Mouse (Mus musculus): Measurements from ENCODE around the gene Fitm1.
A peak's percentile ranks its signal among the peaks of the same experiment; 100 is the strongest.

Gene Fitm1

DNA sequence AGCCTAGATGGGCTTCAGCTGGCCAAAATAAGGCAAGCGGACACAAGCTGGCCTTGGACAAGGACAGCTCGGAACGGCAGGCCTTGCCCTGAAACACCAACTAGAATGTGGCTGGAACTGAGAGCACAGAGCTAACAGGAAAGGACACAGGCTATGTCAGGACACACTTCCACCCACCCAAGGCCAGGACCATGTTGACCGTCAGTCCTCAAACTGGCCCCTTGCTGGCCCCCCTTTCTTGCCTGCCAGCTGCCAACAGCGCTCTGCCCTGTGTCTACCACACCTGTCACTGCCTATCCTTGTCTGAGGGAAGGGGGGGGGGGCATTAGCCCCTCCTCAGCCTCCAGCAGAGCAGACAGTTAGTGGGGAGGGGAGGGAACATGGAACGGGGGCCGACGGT lies at the start of gene Fitm1:
Gene Fitm1, plus strand, starts transcription at position 316 of the 400 bp plus-strand sequence.
- DNase-seq (ENCODE audit: low spot score) = no peak

DNA sequence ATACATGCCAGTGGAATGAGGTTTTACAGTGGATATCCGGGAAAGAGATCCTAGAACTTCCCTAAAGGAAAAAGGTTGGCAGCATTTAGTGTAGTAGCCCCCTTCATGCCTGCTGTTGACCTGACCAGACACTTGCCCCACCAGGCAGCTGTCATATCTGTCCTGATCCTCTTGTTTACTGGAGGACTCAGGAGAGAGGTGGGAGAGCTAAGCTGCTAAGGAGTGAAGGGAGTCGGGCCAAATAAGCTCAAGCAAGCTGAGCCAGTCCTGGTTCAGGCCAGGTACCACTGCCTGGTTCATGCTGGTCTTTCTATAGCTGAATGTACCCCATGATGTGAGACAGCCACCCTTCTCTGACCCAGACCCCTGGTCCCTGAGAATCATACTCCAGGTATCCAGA lies 48.7 kb upstream of the Fitm1 start:
- DNase-seq (ENCODE audit: low spot score) = no peak

- no peak for DNase-seq (ENCODE audit: low spot score)
Observed at GRCm38 (mm10) chr14:55527940-55528339, 47.5 kb upstream of the Fitm1 start.

DNA sequence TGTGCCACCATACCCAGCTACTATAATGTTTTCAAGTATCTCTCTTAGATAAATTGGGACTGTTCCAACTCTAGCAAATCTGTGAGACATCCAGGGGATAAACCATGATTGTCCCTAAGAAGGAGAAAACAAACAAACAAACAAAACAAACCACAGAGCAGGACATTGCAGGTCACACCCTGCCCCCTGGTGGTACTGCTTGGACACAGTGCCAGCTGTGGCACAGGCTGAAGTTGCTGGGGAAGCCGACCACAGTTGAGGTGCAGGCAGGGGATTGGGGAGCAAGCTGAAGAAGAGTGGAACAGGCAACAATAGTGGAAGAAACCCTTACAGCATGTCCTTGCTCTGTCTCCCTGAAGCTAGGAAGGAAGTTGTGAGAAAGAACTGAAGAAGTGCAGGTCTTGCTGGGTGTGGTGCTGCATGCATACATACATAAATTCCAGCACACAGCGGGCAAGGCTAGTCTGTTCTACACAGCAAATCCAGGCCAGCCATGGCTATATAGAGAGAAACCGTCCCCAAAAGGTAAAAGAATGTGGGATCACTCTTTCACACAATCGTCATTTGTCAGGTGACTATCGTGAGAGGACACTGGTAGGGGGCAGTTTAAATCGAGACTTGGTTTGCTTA lies 39.2 kb upstream of the Fitm1 start:
- DNase-seq (ENCODE audit: low spot score) = no peak

DNA sequence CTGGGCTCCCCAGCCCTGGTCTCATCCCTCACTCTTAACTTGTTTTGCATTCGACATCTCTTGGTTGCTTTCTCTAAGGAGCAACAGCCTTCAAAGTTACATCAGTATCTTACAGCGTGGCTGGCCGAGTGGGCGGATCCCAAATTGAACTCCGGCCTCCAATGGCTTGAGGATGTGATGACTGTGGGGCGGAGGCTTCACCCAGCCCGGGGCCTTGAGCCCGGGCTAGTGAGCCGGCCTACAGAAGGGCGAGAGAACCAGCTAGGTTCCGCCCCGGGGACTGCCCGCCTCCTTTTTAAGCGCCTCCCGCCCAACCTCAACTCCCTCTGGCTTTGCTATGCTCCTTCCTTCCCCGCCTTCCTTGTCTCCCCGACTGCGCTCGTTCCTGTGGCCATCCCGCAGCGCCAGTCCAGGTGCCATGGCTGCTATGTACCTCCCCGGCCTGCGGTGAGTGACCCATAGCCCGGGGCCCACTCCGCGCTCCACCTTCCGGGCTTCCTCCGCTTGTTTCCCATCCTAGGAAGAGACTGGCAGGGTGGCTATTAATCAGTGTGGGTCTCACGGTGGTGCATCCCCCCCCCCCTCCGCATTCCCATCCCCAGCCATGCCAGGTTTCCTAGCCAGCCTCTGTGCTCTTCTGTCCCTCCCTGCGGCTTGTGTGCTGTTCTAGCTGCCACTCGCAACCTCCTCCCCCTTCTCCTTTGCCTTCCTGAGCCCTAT lies 35.2 kb upstream of the Fitm1 start, which contains the start of gene Pck2:
Gene Pck2, plus strand, starts transcription at position 200 of the 720 bp plus-strand sequence.
- no peak for DNase-seq (ENCODE audit: low spot score)

- DNase-seq (ENCODE audit: low spot score) = no peak
Observed at GRCm38 (mm10) chr14:55540787-55541321, 34.6 kb upstream of the Fitm1 start.

- no peak for DNase-seq (ENCODE audit: low spot score)
Observed at GRCm38 (mm10) chr14:55542268-55542667, 33.1 kb upstream of the Fitm1 start.

DNA sequence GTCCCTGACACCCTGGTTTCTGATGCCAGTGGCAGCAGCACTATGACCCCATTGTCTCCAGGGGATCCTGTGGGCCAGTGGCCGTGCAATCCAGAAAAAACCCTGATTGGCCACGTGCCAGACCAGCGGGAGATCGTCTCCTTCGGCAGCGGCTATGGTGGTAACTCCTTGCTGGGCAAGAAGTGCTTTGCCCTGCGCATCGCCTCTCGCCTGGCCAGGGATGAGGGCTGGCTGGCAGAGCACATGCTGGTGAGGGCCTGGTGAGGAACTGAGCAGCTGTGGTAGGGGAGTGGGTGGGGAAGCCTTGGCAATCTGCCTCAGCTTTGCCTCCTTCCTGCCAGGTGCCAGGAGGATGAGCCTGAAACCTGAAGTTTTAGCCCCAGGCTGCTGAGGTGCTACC lies 31.1 kb upstream of the Fitm1 start:
- no peak for DNase-seq (ENCODE audit: low spot score)

GRCm38 (mm10) chr14:55550191-55550590 lies 25.2 kb upstream of the Fitm1 start:
- no peak for DNase-seq (ENCODE audit: low spot score)

- no peak for DNase-seq (ENCODE audit: low spot score)
Observed at GRCm38 (mm10) chr14:55551347-55551746, 24.1 kb upstream of the Fitm1 start.

GRCm38 (mm10) chr14:55551794-55552193 lies 23.6 kb upstream of the Fitm1 start:
- DNase-seq (ENCODE audit: low spot score) = no peak

- DNase-seq (ENCODE audit: low spot score) = no peak
Observed at GRCm38 (mm10) chr14:55554635-55555034, 20.8 kb upstream of the Fitm1 start.

GRCm38 (mm10) chr14:55555788-55556187 lies 19.6 kb upstream of the Fitm1 start:
- no peak for DNase-seq (ENCODE audit: low spot score)

DNA sequence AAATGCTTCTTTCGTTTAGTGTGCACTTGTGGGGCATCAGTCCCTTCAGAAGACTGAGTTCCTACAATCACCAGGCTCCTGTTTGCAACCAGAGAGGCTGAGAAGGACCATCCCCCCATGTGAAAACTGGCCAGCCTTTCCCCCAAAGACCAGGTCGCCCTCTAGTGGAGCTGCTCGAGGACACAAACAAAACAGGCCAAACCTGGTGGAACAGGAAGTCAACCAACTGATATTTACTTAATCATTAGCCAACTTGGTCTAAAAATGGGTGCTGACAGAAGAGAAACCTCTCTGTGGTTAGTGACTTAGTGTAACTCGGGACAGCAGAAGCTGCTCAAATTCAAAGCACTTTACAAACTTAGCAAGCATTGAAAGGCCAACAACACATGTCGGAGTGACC lies 18.4 kb upstream of the Fitm1 start:
- DNase-seq (ENCODE audit: low spot score) = peak; percentile 67

DNA sequence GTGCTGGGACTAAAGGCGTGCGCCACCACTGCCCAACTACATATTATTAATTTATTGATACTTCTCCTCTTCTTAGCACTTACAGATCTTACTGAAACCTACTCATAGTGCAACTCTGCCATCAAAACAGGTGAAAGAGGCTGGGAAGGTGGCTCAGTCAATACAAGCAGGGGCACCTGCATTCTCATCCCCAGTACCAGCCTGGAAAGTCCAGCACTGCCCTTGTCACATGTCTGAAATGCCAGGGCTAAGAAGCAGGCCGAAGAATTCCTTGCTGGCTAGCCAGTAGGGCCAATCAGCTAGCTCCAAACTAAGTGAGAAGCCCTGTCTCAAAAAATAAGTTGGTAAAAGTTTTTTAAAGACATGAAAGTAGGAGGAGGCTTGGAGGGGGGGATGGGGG lies 17.8 kb upstream of the Fitm1 start:
- DNase-seq (ENCODE audit: low spot score) = no peak

- no peak for DNase-seq (ENCODE audit: low spot score)
Observed at GRCm38 (mm10) chr14:55558740-55559448, 16.5 kb upstream of the Fitm1 start.

DNA sequence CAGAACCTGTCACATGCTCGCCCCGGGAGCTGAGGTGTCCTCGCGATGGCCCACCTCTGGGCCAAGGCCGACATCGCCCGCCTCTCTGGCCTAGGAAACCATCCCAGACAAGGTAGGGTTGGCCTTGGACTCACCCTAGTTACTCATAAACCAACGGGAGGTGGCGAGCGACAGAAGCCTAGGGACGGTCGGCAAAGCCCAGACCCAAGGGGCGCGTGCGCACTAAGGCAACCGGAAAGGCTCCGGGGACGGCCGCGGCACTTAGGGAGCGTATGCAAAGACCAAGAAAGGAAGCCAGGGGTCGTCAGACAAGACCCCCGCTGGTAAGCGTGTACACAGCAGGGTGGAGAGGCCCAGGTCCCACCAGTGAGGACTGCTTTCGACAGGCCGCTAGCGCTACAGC lies 15.6 kb upstream of the Fitm1 start, which contains the start of gene Dcaf11:
Gene Dcaf11, plus strand, starts transcription at position 208 of the 403 bp plus-strand sequence.
- DNase-seq (ENCODE audit: low spot score) = peak; percentile 59

DNA sequence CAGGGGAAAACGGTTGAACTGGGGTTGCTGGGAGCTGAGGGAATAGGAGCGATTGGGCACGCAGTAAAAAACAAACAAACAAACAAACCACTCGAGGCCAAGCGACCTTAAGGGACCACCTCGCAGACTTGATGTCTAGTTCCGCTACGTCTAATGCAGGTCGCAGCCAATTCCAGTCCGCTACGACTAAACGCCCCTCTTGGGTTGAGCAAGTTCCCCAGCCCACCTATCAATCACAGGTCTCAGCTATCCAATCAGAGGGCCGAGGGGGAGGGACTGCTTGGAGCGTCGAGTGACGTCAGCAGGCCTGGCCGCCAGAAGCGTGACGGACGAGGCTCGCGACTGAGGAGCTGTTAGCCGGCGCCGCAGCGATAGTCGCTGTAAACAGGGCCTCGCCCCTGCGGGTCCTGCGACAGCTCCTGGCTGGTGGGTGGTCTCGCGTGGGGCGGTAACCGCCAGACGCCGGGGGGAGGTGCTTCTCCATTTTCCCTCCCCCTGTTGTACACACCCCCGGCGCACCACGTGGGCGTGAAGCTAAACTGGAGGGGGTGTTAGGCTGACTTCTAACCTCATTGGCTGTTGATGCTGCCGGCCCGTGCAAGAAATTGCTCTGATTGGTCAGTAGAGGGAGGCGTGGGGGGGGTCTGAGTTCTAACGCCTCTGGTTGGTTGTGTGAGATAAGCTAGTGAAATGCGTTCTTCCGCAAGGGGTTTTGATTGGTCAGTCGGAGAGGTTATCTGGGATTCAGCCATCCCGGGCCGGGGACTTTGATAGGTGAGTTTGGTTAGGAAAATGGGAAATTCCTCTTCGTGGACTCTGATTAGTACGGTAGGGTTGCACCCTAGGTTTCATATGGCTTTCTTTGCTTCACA lies 15.0 kb upstream of the Fitm1 start, which contains the start of gene A730061H03Rik:
Gene A730061H03Rik, minus strand, starts transcription at position 205 of the 872 bp plus-strand sequence.
- DNase-seq (ENCODE audit: low spot score) = peak; percentile 97

- no peak for DNase-seq (ENCODE audit: low spot score)
Observed at GRCm38 (mm10) chr14:55561860-55562259, 13.6 kb upstream of the Fitm1 start.

- no peak for DNase-seq (ENCODE audit: low spot score)
Observed at GRCm38 (mm10) chr14:55563249-55563648, 12.2 kb upstream of the Fitm1 start.

DNA sequence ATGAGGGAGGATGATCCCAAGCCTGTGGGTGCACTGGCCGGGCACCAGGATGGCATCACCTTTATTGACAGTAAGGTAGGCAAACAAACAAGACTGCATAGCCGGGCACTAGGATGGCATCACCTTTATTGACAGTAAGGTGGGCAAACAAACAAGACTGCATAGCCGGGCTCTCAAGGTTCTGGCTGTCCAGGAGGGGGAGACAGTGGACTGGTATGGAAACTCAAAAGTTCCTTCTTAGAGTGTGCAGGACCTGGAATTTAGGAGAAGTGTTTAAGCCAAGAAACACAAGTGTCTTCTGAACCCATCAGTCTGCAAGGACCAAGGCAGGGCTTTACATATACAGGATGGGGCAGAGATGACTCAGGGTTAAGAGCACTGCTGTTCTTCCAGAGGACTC lies 9.7 kb upstream of the Fitm1 start:
- no peak for DNase-seq (ENCODE audit: low spot score)

- DNase-seq (ENCODE audit: low spot score) = no peak
Observed at GRCm38 (mm10) chr14:55567496-55567895, 7.9 kb upstream of the Fitm1 start.
